Mouse (Mus musculus) 416B (cell line): ENCODE measurements around the gene A630001G21Rik.
"Not testable (repeated sequence)": the region's sequence is repeated elsewhere in the genome, so short reads cannot be mapped to it uniquely, and the experiment has no call there.

ENCODE experiments used
- DNase-seq: peaks from one replicate; pipeline ENCODE4 v3.0.0; 2011; ENCODE audit warnings: low read depth

A630001G21Rik gene

DNA sequence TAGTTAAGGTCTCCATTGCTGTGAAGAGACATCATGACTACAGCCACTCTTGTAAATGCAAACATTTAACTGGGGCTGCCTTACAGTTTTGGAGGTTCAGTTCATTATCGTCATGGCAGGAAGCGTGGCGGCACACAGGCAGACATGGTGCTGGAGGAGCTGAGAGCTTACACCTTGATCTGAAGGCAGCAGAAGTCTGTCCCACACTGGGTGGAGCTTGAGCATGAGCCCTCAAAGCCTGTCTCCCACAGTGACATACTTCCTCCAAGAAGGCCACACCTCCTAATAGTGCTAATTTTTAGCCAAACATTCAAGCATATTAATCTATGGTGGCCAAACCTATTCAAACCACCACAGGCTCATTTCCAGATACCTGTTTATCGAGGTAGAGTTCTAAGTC, at the start of gene A630001G21Rik:
A630001G21Rik (minus strand) TSS at position 208 of the 400 bp plus-strand sequence.
- DNase-seq: no peak

- no peak for DNase-seq
These were observed 48.7 kb upstream of the A630001G21Rik start for GRCm38 (mm10) chr1:85827166-85827565.

- no peak for DNase-seq
These were observed 46.5 kb upstream of the A630001G21Rik start for GRCm38 (mm10) chr1:85824905-85825304.

GRCm38 (mm10) chr1:85822239-85822638, 43.8 kb upstream of the A630001G21Rik start:
- no peak for DNase-seq

DNA sequence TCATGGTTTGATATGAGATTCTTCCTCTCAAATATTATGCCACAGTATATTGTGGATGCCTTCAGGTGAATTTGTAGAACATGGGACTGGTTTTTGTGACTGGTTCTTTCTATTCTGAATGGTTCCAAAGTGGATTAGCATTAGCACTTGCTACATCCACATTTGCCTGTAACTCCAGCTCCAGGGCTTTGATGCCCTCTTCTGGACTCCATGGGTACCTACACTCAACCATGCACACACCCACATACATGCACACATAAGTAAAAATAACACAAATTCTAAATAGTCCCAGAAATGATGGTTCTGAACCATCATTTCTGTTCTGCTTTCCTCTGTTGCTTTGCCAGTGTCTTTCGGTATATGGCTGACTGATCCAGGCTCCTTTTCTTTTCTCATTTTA, 41.3 kb upstream of the A630001G21Rik start:
- DNase-seq: peak; percentile 32

DNA sequence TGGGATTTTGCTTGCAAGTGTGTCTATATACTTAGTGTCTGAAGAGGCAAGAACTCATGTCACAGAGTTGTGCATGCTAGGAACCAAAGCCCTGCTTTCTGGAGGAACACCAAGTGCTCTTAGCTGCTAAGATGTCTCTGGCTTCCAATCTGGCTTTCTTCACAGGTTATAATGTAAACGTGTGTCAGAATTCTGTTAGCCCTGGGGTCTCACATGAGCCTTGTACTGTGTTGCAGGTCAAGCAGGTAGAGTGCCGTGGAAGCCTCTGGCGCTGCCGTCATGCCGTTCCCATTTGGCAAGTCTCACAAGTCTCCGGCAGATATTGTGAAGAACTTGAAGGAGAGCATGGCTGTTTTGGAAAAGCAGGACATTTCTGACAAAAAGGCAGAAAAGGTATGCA, 39.7 kb upstream of the A630001G21Rik start:
- no peak for DNase-seq

GRCm38 (mm10) chr1:85814213-85814612, 35.8 kb upstream of the A630001G21Rik start:
- DNase-seq: not testable (repeated sequence)

GRCm38 (mm10) chr1:85810787-85811186, 32.3 kb upstream of the A630001G21Rik start:
- DNase-seq: no peak

- DNase-seq: no peak
These were observed 31.9 kb upstream of the A630001G21Rik start for GRCm38 (mm10) chr1:85810343-85810742.

DNA sequence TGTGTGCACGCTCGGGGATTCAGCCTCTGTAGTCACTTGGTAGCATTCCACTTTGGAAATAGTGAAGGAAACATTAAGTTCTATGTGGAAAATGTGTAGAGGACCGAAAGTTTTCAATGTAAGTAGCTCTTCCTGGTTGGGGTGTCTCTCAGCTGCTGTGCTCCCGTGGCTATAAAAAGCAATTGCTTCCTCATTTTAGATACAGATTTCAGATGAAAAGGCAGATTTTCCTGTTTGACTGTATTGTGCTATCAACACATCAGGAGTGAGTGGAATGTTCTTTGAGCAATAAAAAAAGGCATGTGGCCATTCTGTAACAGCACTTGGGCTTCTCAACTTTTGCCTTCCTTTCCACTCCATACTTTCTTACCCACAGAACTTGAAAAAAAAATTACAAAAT, 30.8 kb upstream of the A630001G21Rik start:
- peak; percentile 46 for DNase-seq

DNA sequence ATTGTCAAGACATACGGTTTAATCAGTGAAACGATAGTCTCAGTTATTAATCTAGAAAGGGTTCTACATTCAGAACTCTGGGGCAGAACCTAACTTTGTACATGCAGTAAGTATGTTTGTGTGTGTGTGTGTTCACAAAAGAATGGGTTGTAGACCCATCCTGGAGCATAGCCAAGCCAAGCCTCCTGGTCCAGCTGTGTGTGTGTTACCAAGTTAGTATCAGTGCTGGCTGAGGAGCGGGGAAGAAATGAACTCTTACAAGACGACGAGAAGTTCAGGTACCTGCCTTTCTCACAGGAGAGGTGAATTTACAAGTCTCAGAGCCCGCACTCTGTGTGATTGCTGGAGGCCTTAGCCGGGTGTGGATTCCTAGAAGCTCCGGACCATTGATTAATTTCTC, 26.1 kb upstream of the A630001G21Rik start:
- DNase-seq: no peak

DNA sequence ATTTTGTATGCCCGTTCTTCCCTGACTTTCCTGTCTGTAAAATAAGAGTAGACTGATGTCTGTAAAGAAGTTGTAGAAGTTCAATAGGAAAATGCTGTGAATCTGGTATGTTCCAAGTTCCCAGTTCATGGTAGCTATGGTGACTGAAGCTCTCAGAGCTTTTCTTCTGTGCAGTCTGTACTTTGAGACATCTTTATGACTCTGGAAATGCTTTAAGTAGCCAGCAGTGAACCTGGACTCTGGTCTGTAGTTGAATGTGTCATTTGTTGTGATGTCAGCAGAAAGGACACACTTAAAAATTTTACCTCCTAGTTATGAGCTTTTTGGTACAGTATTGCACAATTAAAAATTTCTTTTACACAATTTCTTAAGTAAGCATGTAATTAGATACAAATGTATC, 24.1 kb upstream of the A630001G21Rik start:
- no peak for DNase-seq

DNA sequence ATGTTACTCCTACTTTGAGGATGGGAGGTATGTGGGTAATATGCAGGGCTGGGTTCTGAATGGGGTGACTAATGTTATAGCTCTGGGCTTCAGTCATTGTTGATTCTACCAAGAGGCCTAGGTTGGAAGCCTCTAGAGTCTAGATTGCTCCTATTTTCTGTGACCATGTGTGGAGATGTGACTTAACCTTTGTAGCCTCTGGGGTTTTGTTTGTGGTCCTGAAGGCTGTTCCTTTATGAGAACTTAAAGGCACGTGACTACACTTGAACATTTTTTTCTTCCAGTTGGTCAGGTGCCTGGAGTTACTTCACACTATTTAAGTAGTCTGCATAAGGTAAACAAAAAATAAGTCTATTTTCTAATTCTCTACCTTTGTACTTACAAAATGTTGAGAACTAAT, 21.3 kb upstream of the A630001G21Rik start:
- peak; percentile 40 for DNase-seq

- DNase-seq: peak; percentile 53
These were observed 16.8 kb upstream of the A630001G21Rik start for GRCm38 (mm10) chr1:85795196-85795595.

DNA sequence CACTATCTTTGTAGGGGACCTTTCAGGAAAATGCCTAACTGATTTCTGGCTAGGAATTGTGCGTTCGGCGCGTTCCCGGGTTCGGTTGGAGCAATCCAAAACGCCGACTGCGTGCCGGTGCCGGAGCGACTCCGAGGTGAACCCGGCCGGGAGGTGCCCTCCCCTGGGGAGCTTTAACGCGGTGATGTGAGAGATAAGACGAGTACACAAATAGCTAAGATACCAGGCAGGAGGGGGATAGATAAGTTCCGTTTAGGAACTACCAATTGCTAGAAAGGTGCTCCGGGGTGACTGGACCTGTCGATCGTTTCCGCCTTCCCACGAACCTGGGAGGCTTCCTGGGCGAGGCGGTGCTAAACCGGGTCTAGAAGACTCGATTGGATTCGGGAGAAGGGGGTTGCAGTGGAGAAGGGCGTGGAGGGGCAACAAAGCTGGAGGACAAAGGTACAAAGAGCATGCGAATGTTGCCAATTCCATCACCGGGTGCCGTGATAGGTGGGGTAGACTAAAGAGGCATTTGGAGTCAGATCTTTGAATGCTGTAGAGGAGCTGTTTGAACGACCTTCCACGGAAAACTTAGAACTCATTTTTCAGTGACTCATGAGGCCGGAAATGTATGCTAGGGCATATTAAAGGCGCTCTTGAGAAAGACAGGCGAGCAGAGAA, 15.8 kb upstream of the A630001G21Rik start:
- DNase-seq: peak; percentile 85

- DNase-seq: peak; percentile 84
These were observed 15.0 kb upstream of the A630001G21Rik start, which contains the start of gene Cab39 for GRCm38 (mm10) chr1:85793208-85794105. Gene Cab39 (plus strand): TSS chr1:85793441.

DNA sequence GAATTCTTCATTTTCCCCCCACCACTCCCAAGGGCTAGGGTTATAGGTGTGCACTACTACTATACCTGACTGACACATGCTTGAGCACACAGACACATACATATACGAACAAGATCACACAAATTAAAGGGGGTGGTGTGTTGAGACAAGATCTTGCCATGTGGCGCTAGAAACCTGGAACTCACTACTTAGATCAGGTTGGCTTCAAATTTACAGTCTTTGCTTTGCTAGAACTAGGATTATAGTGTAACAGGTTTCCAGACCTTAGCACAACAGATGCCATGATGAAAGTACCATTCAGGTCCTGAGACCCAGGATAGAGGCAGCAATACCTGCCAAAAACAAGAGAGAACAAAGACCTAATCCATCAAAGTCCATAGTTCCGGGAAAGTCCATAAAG, 13.0 kb upstream of the A630001G21Rik start:
- DNase-seq: no peak

- no peak for DNase-seq
These were observed 12.1 kb upstream of the A630001G21Rik start for GRCm38 (mm10) chr1:85790565-85790964.

DNA sequence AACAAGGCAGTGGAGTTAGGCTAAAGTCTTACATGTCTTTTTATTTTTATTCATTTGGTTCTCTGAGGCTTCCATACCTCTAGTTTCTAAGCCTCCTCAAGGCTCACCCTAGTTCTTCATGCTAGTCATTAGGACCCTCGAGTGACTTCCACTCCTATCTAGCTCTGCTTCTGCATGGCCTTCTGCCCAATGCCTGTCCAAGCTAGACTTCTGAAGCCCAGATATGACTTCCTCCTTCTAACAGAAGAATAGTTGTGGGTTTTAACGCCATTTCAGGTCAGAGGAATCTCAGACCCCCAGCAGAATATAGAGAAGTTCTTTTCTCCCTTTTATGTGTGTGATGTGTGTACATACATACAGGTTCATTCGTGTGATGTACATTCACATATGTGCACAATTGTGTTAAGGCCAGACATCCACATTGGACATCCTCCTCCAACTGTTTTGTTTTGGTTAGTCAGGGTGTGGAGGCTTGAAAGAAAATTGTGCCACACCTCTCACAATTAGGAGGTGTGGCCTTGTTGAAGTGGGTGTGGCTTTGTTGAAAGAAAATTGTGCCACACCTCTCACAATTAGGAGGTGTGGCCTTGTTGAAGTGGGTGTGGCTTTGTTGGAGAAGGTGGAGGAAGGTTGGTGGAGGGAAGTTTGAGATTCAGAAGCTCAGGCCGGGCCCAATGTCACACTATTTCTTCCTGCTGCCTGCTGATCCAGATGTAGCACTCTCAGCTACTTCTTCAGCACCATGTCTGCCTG, 1.2 kb upstream of the A630001G21Rik start:
- peak; percentile 37 for DNase-seq

DNA sequence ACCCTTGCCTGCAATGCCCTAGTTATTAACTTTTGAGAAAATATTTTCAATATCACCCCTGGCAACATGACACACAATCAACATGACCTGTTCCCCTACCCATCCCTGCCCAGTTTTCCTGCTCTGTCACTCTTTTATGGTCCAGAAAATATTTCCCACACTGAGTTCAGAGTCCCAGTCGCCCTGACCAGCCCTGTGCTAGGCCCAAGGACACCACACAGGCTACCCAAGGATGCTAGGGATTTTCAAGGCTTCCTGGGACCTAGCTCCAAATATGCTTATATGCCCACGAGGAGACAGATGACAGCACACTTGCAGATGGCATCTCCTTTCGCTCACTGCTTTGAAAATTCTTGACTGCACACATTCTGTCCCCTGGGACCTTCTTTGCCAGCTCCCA, 569 bp upstream of the A630001G21Rik start:
- DNase-seq: no peak

DNA sequence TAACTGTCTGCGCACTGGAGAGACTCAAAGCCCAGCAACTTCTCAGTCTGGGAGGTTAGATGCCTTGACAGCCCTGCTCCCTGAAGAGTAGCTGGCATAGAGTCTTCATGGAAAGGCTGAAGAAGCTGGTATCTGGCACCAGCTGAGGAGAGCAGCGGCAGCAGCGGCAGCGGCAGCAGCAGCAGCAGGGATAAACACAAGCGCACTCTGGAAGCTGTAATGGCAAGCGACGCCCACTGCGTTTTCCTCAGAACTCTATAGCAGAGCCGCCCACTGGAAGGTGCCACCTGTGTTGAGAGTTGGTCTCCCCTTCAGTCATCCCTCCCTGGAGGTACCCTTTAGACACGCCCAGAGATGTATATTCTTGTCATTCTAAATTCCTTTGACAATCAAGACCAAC, 2.3 kb downstream of the A630001G21Rik start:
- DNase-seq: no peak

- peak; percentile 39 for DNase-seq
These were observed 3.3 kb downstream of the A630001G21Rik start for GRCm38 (mm10) chr1:85775136-85775535.
